Mouse (Mus musculus): ENCODE results near the gene Atf7. TPM values are rescaled to one million over a fixed set of nuclear protein-coding genes. Genes with fewer than 3 reads are reported as not detected.
A peak's percentile ranks its signal among the peaks of the same experiment; 100 is the strongest.

Atf7 gene
- total RNA-seq, 2 experiments from 2014 or later = 39.4 to 40.5 TPM

DNA sequence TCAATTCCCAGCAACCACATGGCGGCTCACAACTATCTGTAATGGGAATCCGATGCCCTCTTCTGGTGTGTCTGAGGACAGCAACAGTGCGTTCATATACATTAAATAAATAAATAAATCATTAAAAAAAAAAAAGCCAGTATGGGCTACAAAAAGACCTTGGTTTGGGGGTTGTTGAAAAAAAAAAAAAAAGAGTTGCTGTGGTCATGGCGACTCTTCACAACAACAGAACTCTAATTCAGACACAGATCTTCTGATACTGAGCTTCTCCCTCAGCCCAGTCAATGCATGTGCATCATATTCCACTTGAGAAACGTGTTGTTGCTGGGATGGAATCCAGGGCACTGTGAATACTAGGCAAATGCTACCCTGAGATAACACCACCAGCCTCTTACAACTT lies 72.7 kb downstream of the Atf7 start:
- DNase-seq (ENCODE audit: low spot score in 2 of 2) = no peak

- DNase-seq (ENCODE audit: low spot score in 2 of 2) = peak; percentile 37 to 51
Observed at GRCm38 (mm10) chr15:102547478-102547877, 77.8 kb downstream of the Atf7 start.

DNA sequence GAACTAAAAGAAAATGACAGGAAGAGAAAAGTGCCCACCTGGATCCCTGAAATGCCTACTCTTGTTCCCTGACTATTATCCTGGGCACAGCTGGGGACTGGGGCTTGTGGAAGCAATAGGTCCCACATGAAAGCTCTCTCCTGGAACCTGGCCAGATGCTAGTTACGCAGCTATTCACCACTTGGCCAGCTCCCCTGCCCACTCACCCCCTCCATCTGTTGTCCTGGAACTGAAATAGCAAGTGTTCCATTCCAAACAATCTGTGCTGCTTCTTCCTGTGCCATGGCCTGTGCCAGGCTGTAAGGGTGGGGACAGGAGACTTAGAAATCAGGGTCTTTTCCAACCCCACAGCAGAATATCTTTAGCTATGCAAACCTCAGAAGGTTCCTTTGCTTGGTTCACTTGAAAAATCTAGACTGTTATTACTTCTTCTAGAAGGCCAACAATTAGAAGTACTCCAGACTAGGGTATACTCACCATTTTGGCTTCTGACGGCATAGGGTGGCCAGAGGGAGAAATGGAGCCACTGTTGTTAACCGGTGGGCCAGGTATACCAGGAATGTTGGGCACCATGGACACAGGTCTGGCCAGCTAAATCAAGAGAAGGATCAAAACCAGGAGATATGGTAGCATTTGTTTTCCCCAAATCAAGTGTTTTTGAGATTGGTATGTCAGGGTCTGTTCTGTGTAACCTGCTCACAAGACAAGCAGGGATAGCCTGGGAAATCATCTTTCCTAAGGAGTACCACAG lies 78.4 kb downstream of the Atf7 start:
- DNase-seq (ENCODE audit: low spot score in 2 of 2) = peak; percentile 80 to 84

DNA sequence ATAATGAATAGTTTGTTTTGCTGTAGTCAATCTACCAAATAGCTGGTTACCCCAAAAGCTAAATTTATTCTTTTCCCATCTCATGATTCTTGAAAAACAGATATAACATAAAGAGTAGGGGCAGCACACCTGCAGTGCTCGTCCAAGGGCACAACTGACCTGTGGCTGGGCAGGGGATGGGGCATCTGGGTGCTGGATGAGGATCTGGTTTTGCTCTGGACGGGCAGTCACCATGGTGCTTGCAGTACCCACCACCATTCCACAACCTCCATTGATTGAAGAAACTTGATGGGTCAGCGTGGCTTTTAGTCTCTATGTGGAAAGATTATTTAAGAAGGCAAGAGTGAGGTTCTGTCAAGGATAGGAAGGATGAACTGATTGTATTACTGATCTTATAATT lies 79.0 kb downstream of the Atf7 start:
- DNase-seq (ENCODE audit: low spot score in 2 of 2) = no peak

- peak in 1 of 2 experiments; percentile 35 for DNase-seq (ENCODE audit: low spot score in 2 of 2)
Observed at GRCm38 (mm10) chr15:102544801-102545200, 80.5 kb downstream of the Atf7 start.

DNA sequence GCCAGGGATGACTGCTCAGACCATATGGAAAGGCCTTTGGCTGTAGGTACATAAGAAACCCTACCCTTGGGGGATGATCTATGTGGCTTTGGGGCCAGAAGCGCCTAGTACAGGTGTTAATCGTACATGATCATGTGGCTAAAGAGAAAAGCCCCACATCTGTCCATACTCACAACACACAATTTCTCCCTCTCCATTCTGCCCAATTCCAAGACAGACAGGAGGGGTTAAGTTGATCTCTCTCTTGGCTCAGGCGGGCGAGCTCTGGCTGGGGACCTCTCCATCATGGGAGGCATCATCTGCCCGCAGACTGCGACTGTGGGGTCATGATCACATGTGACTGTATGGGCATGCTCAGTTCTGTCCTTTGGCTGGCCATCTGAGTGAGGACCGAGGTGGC lies 91.3 kb downstream of the Atf7 start:
- no peak for DNase-seq (ENCODE audit: low spot score in 2 of 2)

GRCm38 (mm10) chr15:102532106-102532900 lies 93.0 kb downstream of the Atf7 start:
- no peak for DNase-seq (ENCODE audit: low spot score in 2 of 2)

- DNase-seq (ENCODE audit: low spot score in 2 of 2) = no peak
Observed at GRCm38 (mm10) chr15:102531586-102531985, 93.7 kb downstream of the Atf7 start.

GRCm38 (mm10) chr15:102530566-102530965 lies 94.7 kb downstream of the Atf7 start:
- no peak for DNase-seq (ENCODE audit: low spot score in 2 of 2)

DNA sequence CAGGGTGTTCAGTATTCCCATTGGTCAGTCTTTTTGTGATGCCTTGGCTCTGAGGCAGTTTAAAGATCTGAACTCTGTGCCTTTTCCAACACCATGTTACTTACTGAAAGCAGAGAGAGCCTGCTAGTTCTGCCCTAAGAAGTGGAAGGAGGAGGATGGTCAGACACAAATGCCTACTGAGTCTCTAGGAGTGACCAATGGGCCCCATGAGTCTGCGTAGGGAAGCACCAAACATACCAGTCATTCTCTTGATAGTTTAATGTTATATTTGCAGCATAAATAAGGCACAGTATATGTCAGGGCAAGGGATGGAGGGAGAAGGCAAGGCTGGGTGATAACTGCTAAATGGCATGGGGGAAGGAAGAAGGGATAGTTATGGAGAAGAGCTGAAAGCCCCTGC lies 96.9 kb downstream of the Atf7 start:
- DNase-seq (ENCODE audit: low spot score in 2 of 2) = no peak

DNA sequence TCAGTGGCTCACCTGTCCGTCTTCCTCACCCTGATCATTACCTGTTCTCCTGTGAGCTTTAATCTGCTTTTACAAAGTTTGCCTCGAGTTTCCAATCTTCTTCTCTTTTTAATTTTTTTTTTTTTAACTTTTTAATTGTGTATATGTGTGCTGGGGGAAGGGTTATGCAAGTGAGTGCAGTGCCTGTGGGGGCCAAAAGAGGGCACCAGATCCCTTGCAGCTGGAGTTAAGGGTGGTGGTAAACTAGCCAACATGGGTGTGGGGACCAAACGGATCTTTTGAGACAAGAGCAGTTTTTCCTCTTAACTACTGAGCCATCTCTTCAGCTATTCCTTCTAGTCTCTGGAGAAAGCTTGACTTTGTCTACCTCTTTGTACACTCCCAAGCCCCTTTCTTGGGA lies 97.3 kb downstream of the Atf7 start:
- DNase-seq (ENCODE audit: low spot score in 2 of 2) = no peak

- DNase-seq (ENCODE audit: low spot score in 2 of 2) = no peak
Observed at GRCm38 (mm10) chr15:102526111-102527002, 98.9 kb downstream of the Atf7 start.

DNA sequence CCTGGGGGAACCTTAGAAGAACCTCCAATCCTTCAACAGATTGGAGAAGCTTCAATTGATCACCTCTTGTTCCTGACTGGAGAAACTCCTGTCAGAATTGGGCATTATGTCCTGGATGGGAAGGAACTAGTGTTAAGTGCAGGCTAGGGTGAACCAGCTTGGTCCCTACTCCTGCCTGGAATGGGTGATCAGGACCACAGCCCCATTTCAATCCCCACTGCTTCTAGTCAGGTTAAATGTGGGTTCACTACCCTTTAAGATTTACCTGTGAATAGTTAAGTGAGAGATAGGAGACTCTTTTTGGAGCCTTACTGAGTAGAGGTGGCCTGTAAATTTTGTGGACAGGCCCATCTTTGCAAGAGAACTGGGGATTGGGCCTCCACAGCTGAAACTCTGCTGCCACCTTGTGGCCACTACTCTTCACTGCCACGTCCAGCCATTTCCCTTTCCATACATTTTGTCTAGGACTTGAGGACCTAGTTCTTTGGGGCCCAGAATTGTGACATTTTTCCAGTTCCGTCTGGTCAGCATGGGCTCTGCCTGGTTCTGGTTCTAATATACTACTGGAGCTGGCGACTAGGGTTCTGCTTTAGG lies 100.3 kb downstream of the Atf7 start, which contains the start of gene Npff:
Npff (minus strand) TSS at position 51 of the 594 bp plus-strand sequence.
- peak; percentile 84 to 85 for DNase-seq (ENCODE audit: low spot score in 2 of 2)

GRCm38 (mm10) chr15:102521480-102521879 lies 103.8 kb downstream of the Atf7 start:
- no peak for DNase-seq (ENCODE audit: low spot score in 2 of 2)

GRCm38 (mm10) chr15:102520416-102520815 lies 104.8 kb downstream of the Atf7 start:
- DNase-seq (ENCODE audit: low spot score in 2 of 2) = no peak

GRCm38 (mm10) chr15:102519211-102520141 lies 105.8 kb downstream of the Atf7 start:
- no peak for DNase-seq (ENCODE audit: low spot score in 2 of 2)

DNA sequence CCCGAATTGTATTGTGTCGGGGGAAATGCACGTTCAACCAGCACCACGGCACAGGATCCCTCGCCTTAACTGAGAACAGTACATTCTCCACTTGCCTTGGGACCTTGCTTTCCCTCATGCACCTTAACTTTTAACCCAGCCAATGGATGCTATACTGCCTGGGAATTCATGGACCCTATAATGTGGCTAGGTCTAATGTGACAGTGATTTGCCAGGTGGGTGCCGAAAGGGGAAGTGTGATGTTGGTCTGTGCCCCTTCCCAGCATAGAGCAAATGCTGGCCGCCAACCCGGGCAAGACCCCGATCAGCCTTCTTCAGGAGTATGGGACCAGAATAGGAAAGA lies 106.4 kb downstream of the Atf7 start:
- DNase-seq (ENCODE audit: low spot score in 2 of 2) = no peak

DNA sequence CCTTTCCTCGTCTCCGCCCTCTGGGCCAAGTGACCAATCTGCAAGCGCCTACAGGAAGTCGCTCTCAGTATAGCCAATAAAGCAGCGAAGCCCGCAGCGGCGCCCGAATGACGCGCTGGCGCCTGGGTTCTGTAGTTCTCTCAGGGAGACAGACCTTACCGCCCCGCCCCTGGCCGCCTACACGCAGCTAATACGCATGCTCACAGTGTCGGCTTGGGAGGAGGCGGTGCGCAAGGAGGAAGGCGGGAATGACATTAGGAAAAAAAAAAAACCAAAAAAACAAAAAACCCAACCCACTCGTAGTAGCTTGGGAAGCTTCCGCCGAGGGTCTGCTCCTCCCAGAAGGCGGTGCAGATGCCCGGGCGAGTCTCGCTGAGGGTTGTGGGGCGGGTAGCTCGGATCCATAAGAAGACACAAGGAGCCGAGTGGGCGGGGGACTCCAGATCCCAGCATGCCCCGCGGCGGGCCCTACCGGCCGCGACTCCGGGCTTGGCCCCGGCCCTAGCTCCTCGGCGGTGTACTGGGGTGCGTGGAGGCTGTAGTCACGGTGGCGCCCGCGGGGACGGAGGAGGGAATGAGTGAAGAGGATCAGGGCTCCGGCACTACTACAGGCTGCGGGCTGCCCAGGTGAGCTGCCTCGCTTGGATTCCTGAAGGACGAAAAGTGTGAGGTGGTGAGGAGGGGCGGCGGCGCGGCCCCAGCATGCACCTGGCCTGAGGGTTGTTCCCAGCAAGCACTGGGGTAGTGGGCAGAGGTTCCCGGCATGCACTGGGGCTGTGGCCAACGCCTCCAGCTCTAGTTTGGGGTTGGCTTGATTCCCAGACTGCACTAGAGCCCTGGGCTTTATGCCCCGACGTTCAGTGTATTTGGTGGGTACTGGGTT lies 107.0 kb downstream of the Atf7 start, which contains the start of gene Tarbp2:
Tarbp2 (plus strand) TSS at position 217 of the 883 bp plus-strand sequence.
- peak; percentile 98 to 99 for DNase-seq (ENCODE audit: low spot score in 2 of 2)

- no peak for DNase-seq (ENCODE audit: low spot score in 2 of 2)
Observed at GRCm38 (mm10) chr15:102517631-102517975, 107.7 kb downstream of the Atf7 start.
